Mouse (Mus musculus): ENCODE measurements at regions not wholly inside any gene's neighbourhood (a gene's known extent, or its start where the extent isn't known, plus 50 kb on each side); places are given as distances from the start of the nearest gene placed in this dataset.

GRCm38 (mm10) chr1:106483008-106483407, 231.1 kb downstream of the Bcl2 start:
- no peak for ATAC-seq (replicated peaks; ENCODE audit: low FRiP score)

GRCm38 (mm10) chr1:106477670-106478355, 236.3 kb downstream of the Bcl2 start:
- H3K4me2 ChIP-seq, result no peak overlapping the region

More at GRCm38 (mm10) chr1:106483008-106483407, 231.1 kb downstream of the Bcl2 start:
- H3K4me2 ChIP-seq, result no peak overlapping the region
- no peaks in the 10 kb centered on the region; the same call in 1 of the 2 replicates for H3K4me1 ChIP-seq
- no peak overlapping the region for H3K27ac ChIP-seq
- no peaks in the 10 kb centered on the region for H3K36me3 ChIP-seq
- H3K27me3 ChIP-seq, result no peaks in the 10 kb centered on the region
- 59% methylated on average over 3 of the region's 3 CpGs for WGBS
- H3K4me3 ChIP-seq (replicated peaks), result no peak overlapping the region
- H3K9me3 ChIP-seq (replicated peaks), result no peaks in the 10 kb centered on the region
- no peak overlapping the region for H3K9ac ChIP-seq

GRCm38 (mm10) chr1:106468021-106468420, 246.1 kb downstream of the Bcl2 start:
- 88% methylated on average over 9 of the region's 9 CpGs for WGBS
- Histone ChIP-seq H3K27me3 (no peaks in the 10 kb centered on the region), H3K4me1 (peaks cover 8% of the 10 kb centered on the region; the same call in 1 of the 2 replicates), H3K9me3 (replicated peaks) (no peaks in the 10 kb centered on the region), H3K27ac (no peak overlapping the region), H3K9ac (no peak overlapping the region), H3K4me2 (no peak overlapping the region), H3K36me3 (no peaks in the 10 kb centered on the region), H3K4me3 (replicated peaks) (no peak overlapping the region)
- no peak for ATAC-seq (replicated peaks; ENCODE audit: low FRiP score)

More at GRCm38 (mm10) chr1:106477670-106478355, 236.3 kb downstream of the Bcl2 start:
- WGBS, result 53% methylated on average over 7 of the region's 7 CpGs
- ATAC-seq (replicated peaks; ENCODE audit: low FRiP score), result peak; percentile 36; the same call in 1 of the 2 replicates
- Histone ChIP-seq H3K4me3 (replicated peaks) (no peak overlapping the region), H3K9me3 (replicated peaks) (no peaks in the 10 kb centered on the region), H3K4me1 (no peaks in the 10 kb centered on the region; the same call in 1 of the 2 replicates), H3K27ac (no peak overlapping the region), H3K36me3 (no peaks in the 10 kb centered on the region), H3K27me3 (no peaks in the 10 kb centered on the region), H3K9ac (no peak overlapping the region)

- no peak for ATAC-seq (replicated peaks; ENCODE audit: low FRiP score)
- peaks cover 8% of the 10 kb centered on the region; the same call in 1 of the 2 replicates for H3K4me1 ChIP-seq
- H3K27ac ChIP-seq, result no peak overlapping the region
- WGBS, result 75% methylated on average over 4 of the region's 4 CpGs
- H3K4me3 ChIP-seq (replicated peaks), result no peak overlapping the region
- H3K9me3 ChIP-seq (replicated peaks), result no peaks in the 10 kb centered on the region
- no peaks in the 10 kb centered on the region for H3K27me3 ChIP-seq
- H3K9ac ChIP-seq, result no peak overlapping the region
- no peaks in the 10 kb centered on the region for H3K36me3 ChIP-seq
- no peak overlapping the region for H3K4me2 ChIP-seq
Observed at GRCm38 (mm10) chr1:106466644-106467043, 247.4 kb downstream of the Bcl2 start.

- Histone ChIP-seq H3K27ac (0 out of 2 replicates have a peak overlapping the region, but pooled peaks have one; percentile 41), H3K9me3 (replicated peaks) (no peaks in the 10 kb centered on the region), H3K4me1 (peaks cover 8% of the 10 kb centered on the region; the same call in 1 of the 2 replicates), H3K27me3 (no peaks in the 10 kb centered on the region), H3K9ac (no peak overlapping the region), H3K4me3 (replicated peaks) (no peak overlapping the region), H3K36me3 (no peaks in the 10 kb centered on the region), H3K4me2 (no peak overlapping the region)
- 49% methylated on average over 8 of the region's 8 CpGs for WGBS
- ATAC-seq (replicated peaks; ENCODE audit: low FRiP score), result no peak
Observed at GRCm38 (mm10) chr1:106465977-106466302, 248.1 kb downstream of the Bcl2 start.

GRCm38 (mm10) chr1:106465243-106465976, 248.7 kb downstream of the Bcl2 start:
- 45% methylated on average over 4 of the region's 4 CpGs for whole genome bisulfite sequencing
- Histone ChIP-seq H3K9ac (no peak overlapping the region), H3K4me2 (no peak overlapping the region), H3K36me3 (no peaks in the 10 kb centered on the region), H3K4me3 (replicated peaks) (no peak overlapping the region), H3K27me3 (no peaks in the 10 kb centered on the region), H3K27ac (no peak overlapping the region), H3K4me1 (peaks cover 8% of the 10 kb centered on the region; the same call in 1 of the 2 replicates), H3K9me3 (replicated peaks) (no peaks in the 10 kb centered on the region)
- ATAC-seq (replicated peaks; ENCODE audit: low FRiP score), result peak; percentile 36; the same call in 1 of the 2 replicates

GRCm38 (mm10) chr1:106464726-106465125, 249.3 kb downstream of the Bcl2 start:
- peaks cover 8% of the 10 kb centered on the region; the same call in 1 of the 2 replicates for H3K4me1 ChIP-seq
- no peak overlapping the region for H3K4me2 ChIP-seq
- no peak overlapping the region for H3K27ac ChIP-seq
- H3K27me3 ChIP-seq, result no peaks in the 10 kb centered on the region
- no peak overlapping the region for H3K4me3 ChIP-seq (replicated peaks)
- H3K36me3 ChIP-seq, result no peaks in the 10 kb centered on the region
- 30% methylated on average over 2 of the region's 2 CpGs for WGBS
- H3K9ac ChIP-seq, result no peak overlapping the region
- no peaks in the 10 kb centered on the region for H3K9me3 ChIP-seq (replicated peaks)
- no peak for ATAC-seq (replicated peaks; ENCODE audit: low FRiP score)

GRCm38 (mm10) chr1:106462595-106462994, 251.5 kb downstream of the Bcl2 start:
- no peak for ATAC-seq (replicated peaks; ENCODE audit: low FRiP score)
- Histone ChIP-seq H3K9me3 (replicated peaks) (no peaks in the 10 kb centered on the region), H3K9ac (no peak overlapping the region), H3K27ac (no peak overlapping the region), H3K4me1 (peaks cover 8% of the 10 kb centered on the region; the same call in 1 of the 2 replicates), H3K4me3 (replicated peaks) (no peak overlapping the region), H3K4me2 (no peak overlapping the region), H3K27me3 (no peaks in the 10 kb centered on the region), H3K36me3 (no peaks in the 10 kb centered on the region)

- H3K9me3 ChIP-seq (replicated peaks), result no peaks in the 10 kb centered on the region
- H3K9ac ChIP-seq, result no peak overlapping the region
- no peaks in the 10 kb centered on the region for H3K36me3 ChIP-seq
- H3K4me2 ChIP-seq, result no peak overlapping the region
- no peak overlapping the region for H3K27ac ChIP-seq
- ATAC-seq (replicated peaks; ENCODE audit: low FRiP score), result no peak
- no peaks in the 10 kb centered on the region for H3K27me3 ChIP-seq
- 87% methylated on average over 1 of the region's 1 CpGs for WGBS
- H3K4me1 ChIP-seq, result peaks cover 8% of the 10 kb centered on the region; the same call in 1 of the 2 replicates
- no peak overlapping the region for H3K4me3 ChIP-seq (replicated peaks)
Observed at GRCm38 (mm10) chr1:106462112-106462511, 252.0 kb downstream of the Bcl2 start.

- H3K9ac ChIP-seq, result no peak overlapping the region
- no peak for ATAC-seq (replicated peaks; ENCODE audit: low FRiP score)
- WGBS, result 69% methylated on average over 2 of the region's 2 CpGs
Observed at GRCm38 (mm10) chr1:106460957-106461356, 253.1 kb downstream of the Bcl2 start.

GRCm38 (mm10) chr1:106449795-106450194, 264.3 kb downstream of the Bcl2 start:
- Histone ChIP-seq H3K27ac (no peak overlapping the region), H3K4me3 (replicated peaks) (no peak overlapping the region), H3K9me3 (replicated peaks) (no peaks in the 10 kb centered on the region), H3K36me3 (no peaks in the 10 kb centered on the region), H3K4me1 (no peaks in the 10 kb centered on the region), H3K9ac (no peak overlapping the region), H3K4me2 (no peak overlapping the region), H3K27me3 (no peaks in the 10 kb centered on the region)
- 72% methylated on average over 2 of the region's 2 CpGs for WGBS
- no peak for ATAC-seq (replicated peaks; ENCODE audit: low FRiP score)

More at GRCm38 (mm10) chr1:106460957-106461356, 253.1 kb downstream of the Bcl2 start:
- Histone ChIP-seq H3K4me1 (0 out of 2 replicates have a peak, but pooled peaks cover 4% of the 10 kb centered on the region), H3K27me3 (no peaks in the 10 kb centered on the region), H3K4me3 (replicated peaks) (no peak overlapping the region), H3K9me3 (replicated peaks) (no peaks in the 10 kb centered on the region), H3K27ac (no peak overlapping the region), H3K36me3 (no peaks in the 10 kb centered on the region), H3K4me2 (no peak overlapping the region)
